Mouse (Mus musculus): Measurements from ENCODE around the gene Cd48.

DNA sequence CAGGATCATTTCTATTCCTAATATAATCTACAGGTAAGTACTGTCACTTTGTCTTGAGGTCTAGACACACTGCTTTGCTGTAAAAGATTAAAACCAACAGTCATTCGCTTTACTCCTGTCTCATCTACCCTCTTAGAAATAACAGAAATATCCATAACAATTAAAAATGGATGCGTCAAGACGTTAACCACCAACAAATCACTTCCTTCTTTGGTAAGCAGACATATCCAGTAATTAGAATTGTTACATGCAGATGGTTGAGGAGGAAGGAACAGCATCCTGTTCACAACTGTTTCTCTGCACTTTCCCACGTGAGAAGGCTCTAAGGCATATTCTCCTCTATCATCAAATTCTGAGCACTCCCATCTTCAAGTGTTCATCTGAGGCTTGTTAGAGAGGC is 5.5 kb downstream of the Cd48 start:
- TF ChIP-seq CTCF (IDR thresholded peaks at IDR 0.05; ENCODE audit: low read depth, low read length) (no peak), GATA1 (IDR thresholded peaks at IDR 0.05; ENCODE audit: borderline replicate concordance, low read length) (no peak), TAL1 (conservative IDR thresholded peaks at IDR 0.05; ENCODE audit: low read depth, low read length) (no peak), GATA2 (IDR thresholded peaks at IDR 0.05; ENCODE audit: borderline replicate concordance, low read depth, low read length) (no peak), POLR2AphosphoS5 (IDR thresholded peaks at IDR 0.05; ENCODE audit: insufficient replicate concordance, low read depth, low read length) (no peak)

All from G1E (cell line).